Mouse (Mus musculus) liver, embryonic 14.5 days (tissue): Measurements from ENCODE around the gene C2cd2. TPM values are rescaled to one million over a fixed set of nuclear protein-coding genes. Genes with fewer than 3 reads are reported as not detected.
"Not testable (repeated sequence)": the region's sequence is repeated elsewhere in the genome, so short reads cannot be mapped to it uniquely, and the experiment has no call there.

Experiments
- ATAC-seq: fragments of 200-750 bp; cut with Nextera tagmentation; 2 replicates; pipeline ENCODE4 v1.8.0; 2017; ENCODE audit warnings: moderate number of reproducible peaks, mild to moderate bottlenecking, moderate library complexity; ENCODE audit not compliant: insufficient read depth
- DNase-seq, 3 experiments: peaks; one replicate each; pipeline ENCODE4 v3.0.0-alpha.2; 2012 to 2013; ENCODE audit warnings: low read depth in 3 of 3, low spot score in 3 of 3
- H3K27ac ChIP-seq: fragments of 300-500 bp; sonication (generic); 2 replicates; pipeline ENCODE4 v1.5.1; 2014; ENCODE audit warnings: moderate library complexity, mild to moderate bottlenecking, control low read depth, inconsistent platforms
- H3K27me3 ChIP-seq: fragments of 300-500 bp; sonication (generic); 2 replicates; pipeline ENCODE4 v1.6.1; 2014; ENCODE audit warnings: mild to moderate bottlenecking, low read length, moderate library complexity; ENCODE audit not compliant: control insufficient read depth, insufficient read depth
- H3K36me3 ChIP-seq: fragments of 300-500 bp; sonication (generic); replicated peaks from 2 replicates; pipeline ENCODE4 v1.6.1; 2014; ENCODE audit warnings: low read depth; ENCODE audit not compliant: control insufficient read depth, insufficient read depth
- H3K4me1 ChIP-seq, 2 experiments: fragments of 200-500 bp in 1 of 2; fragments of 300-500 bp in 1 of 2; sonication (generic) in 1 of 2; replicated peaks; 2 replicates each; pipeline ENCODE4 v1.6.1; 2012 to 2014; ENCODE audit warnings: antibody characterized with exemption in 1 of 2, inconsistent platforms in 1 of 2, low read length in 1 of 2; ENCODE audit not compliant: control insufficient read depth in 2 of 2, insufficient read depth in 2 of 2
- H3K4me2 ChIP-seq: fragments of 300-500 bp; sonication (generic); 2 replicates; pipeline ENCODE4 v1.6.1; 2014; ENCODE audit warnings: low read depth, mild to moderate bottlenecking, control low read depth, moderate library complexity
- H3K4me3 ChIP-seq, 2 experiments: fragments of 200-500 bp in 1 of 2; fragments of 300-500 bp in 1 of 2; sonication (generic) in 1 of 2; 2 replicates each; pipeline ENCODE4 v1.5.1; 2012 to 2014; ENCODE audit warnings: low read depth in 2 of 2, low read length in 2 of 2, mild to moderate bottlenecking in 2 of 2, control low read depth in 1 of 2, inconsistent platforms in 1 of 2, moderate library complexity in 1 of 2; ENCODE audit not compliant: insufficient read depth in 1 of 2
- H3K9ac ChIP-seq: fragments of 300-500 bp; sonication (generic); replicated peaks from 2 replicates; pipeline ENCODE4 v1.6.1; 2014; ENCODE audit warnings: mild to moderate bottlenecking, control low read depth, moderate library complexity
- H3K9me3 ChIP-seq: fragments of 300-500 bp; sonication (generic); 2 replicates; pipeline ENCODE4 v1.6.1; 2016; ENCODE audit warnings: low read length, mixed read lengths; ENCODE audit not compliant: control insufficient read depth
- CTCF ChIP-seq: IDR thresholded peaks from 2 replicates; pipeline ENCODE4 v1.5.1; 2016; ENCODE audit warnings: antibody characterized with exemption, low read depth, control low read depth
- EP300 ChIP-seq: IDR thresholded peaks from 2 replicates; pipeline ENCODE4 v1.6.1; 2016; ENCODE audit warnings: antibody characterized with exemption, low read depth
- WGBS: fragments of 180-500 bp; shearing (Covaris S2); extraction: QIAGEN DNeasy Blood & Tissue Kit; methylation state at CpG from one replicate; pipeline ENCODE4 v1.1.7; 2014; ENCODE audit not compliant: insufficient replicate concordance; 5-methylcytosine and 5-hydroxymethylcytosine counted together
- polyA plus RNA-seq, 2 experiments: library from polyadenylated mRNA; depleted of rRNA in 1 of 2; stranded (reverse) in 1 of 2; unstranded in 1 of 2; fragments of >200 nt; fragmentation: Nextera tagmentation in 1 of 2; extraction: Ambion mirVana in 1 of 2; gene quantifications; 2 replicates each; pipeline versions ENCODE4 v1.2.1 to v1.2.3; 2012 to 2014

C2cd2 gene
- polyA plus RNA-seq, 2 experiments: 1.9 to 4.6 TPM

GRCm38 (mm10) chr16:97948836-97949235, 13.6 kb downstream of the C2cd2 start:
- DNase-seq (no peak), ATAC-seq (no peak)
- Histone ChIP-seq H3K9me3 (no peaks in the 10 kb centered on the region), H3K27ac (no peak overlapping the region), H3K4me2 (no peak overlapping the region), H3K27me3 (no peaks in the 10 kb centered on the region), H3K36me3 (peaks cover 7% of the 10 kb centered on the region), H3K4me1 (peaks cover 8 to 19% of the 10 kb centered on the region in 2 experiments; a peak in 3 of 4 replicates), H3K9ac (no peak overlapping the region), H3K4me3 (no peak overlapping the region)
- WGBS: 32% methylated on average over 4 of the region's 4 CpGs
- no peak for TF ChIP-seq CTCF
- TF ChIP-seq EP300: no peak

- WGBS: 10% methylated on average over 2 of the region's 2 CpGs
- H3K4me3 ChIP-seq: not testable (repeated sequence)
Observed at GRCm38 (mm10) chr16:97946993-97947392, 15.4 kb downstream of the C2cd2 start.

GRCm38 (mm10) chr16:97941844-97942243, 20.6 kb downstream of the C2cd2 start:
- DNase-seq: no peak
- ATAC-seq: no peak
- no peak overlapping the region for H3K4me2 ChIP-seq
- no peak overlapping the region for H3K9ac ChIP-seq
- H3K9me3 ChIP-seq: no peaks in the 10 kb centered on the region
- no peaks in the 10 kb centered on the region for H3K36me3 ChIP-seq
- H3K27ac ChIP-seq: no peak overlapping the region
- no peaks in the 10 kb centered on the region for H3K4me1 ChIP-seq
- H3K27me3 ChIP-seq: no peaks in the 10 kb centered on the region
- TF ChIP-seq CTCF (no peak), EP300 (no peak)
- H3K4me3 ChIP-seq: no peak overlapping the region

More at GRCm38 (mm10) chr16:97946993-97947392, 15.4 kb downstream of the C2cd2 start:
- not testable (repeated sequence) for H3K36me3 ChIP-seq, H3K27me3 ChIP-seq, H3K4me1 ChIP-seq, ATAC-seq, H3K9me3 ChIP-seq, DNase-seq, H3K27ac ChIP-seq, H3K4me2 ChIP-seq, H3K9ac ChIP-seq

- 68% methylated on average over 3 of the region's 3 CpGs for WGBS
- ATAC-seq (no peak), DNase-seq (no peak)
- H3K27ac ChIP-seq: no peak overlapping the region
- TF ChIP-seq EP300 (no peak), CTCF (peak; percentile 20; the same call in 1 of the 2 replicates)
- no peaks in the 10 kb centered on the region for H3K36me3 ChIP-seq
- H3K4me2 ChIP-seq: no peak overlapping the region
- H3K4me1 ChIP-seq: no peaks in the 10 kb centered on the region
- H3K9ac ChIP-seq: no peak overlapping the region
- H3K4me3 ChIP-seq: no peak overlapping the region
- no peaks in the 10 kb centered on the region for H3K9me3 ChIP-seq
- no peaks in the 10 kb centered on the region for H3K27me3 ChIP-seq
Observed at GRCm38 (mm10) chr16:97940471-97940973, 21.9 kb downstream of the C2cd2 start.

GRCm38 (mm10) chr16:97935815-97936214, 26.6 kb downstream of the C2cd2 start:
- Histone ChIP-seq H3K4me2 (no peak overlapping the region), H3K27ac (no peak overlapping the region), H3K9ac (no peak overlapping the region), H3K36me3 (no peaks in the 10 kb centered on the region), H3K9me3 (no peaks in the 10 kb centered on the region), H3K27me3 (no peaks in the 10 kb centered on the region; the same call in 1 of the 2 replicates), H3K4me1 (no peaks in the 10 kb centered on the region), H3K4me3 (no peak overlapping the region)
- 66% methylated on average over 3 of the region's 3 CpGs for WGBS
- ATAC-seq (no peak), DNase-seq (no peak)
- TF ChIP-seq EP300: no peak
- no peak for TF ChIP-seq CTCF
